Mouse (Mus musculus) erythroblast, embryonic 14.5 days (primary cell): ENCODE results near the gene Upp2.

ENCODE experiments used
- GATA1 ChIP-seq: IDR thresholded peaks from 2 replicates; pipeline ENCODE4 v1.6.1; 2012; ENCODE audit warnings: low read length, inconsistent platforms, mixed read lengths
- TAL1 ChIP-seq: IDR thresholded peaks from 3 replicates; pipeline ENCODE4 v1.6.1; 2012; ENCODE audit warnings: low read length, inconsistent platforms, mixed read lengths

- no peak for TF ChIP-seq TAL1
- no peak for TF ChIP-seq GATA1
Measured at GRCm38 (mm10) chr2:58521621-58522020, 45.5 kb upstream of the Upp2 start.
